Mouse (Mus musculus): ENCODE measurements around the gene Klhl8. TPM values are rescaled to one million over a fixed set of nuclear protein-coding genes. Genes with fewer than 3 reads are reported as not detected.

The Klhl8 gene
- polyA plus RNA-seq, 1 experiment from 2014 or later: 8.5 TPM

GRCm38 (mm10) chr5:103836148-103836784 lies 74.8 kb downstream of the Klhl8 start:
- ATAC-seq: no peak

GRCm38 (mm10) chr5:103835471-103836147 lies 75.5 kb downstream of the Klhl8 start:
- Histone ChIP-seq H3K9ac (no peak overlapping the region), H3K4me3 (replicated peaks) (no peak overlapping the region), H3K27ac (no peak overlapping the region), H3K27me3 (replicated peaks) (no peaks in the 10 kb centered on the region), H3K9me3 (no peaks in the 10 kb centered on the region), H3K4me1 (replicated peaks) (no peaks in the 10 kb centered on the region), H3K4me2 (replicated peaks) (no peak overlapping the region), H3K36me3 (peaks cover 7% of the 10 kb centered on the region; the same call in 1 of the 2 replicates)
- no peak for ATAC-seq
- WGBS: 81% methylated on average over 15 of the region's 15 CpGs

More at GRCm38 (mm10) chr5:103836148-103836784, 74.8 kb downstream of the Klhl8 start:
- Histone ChIP-seq H3K27me3 (replicated peaks) (no peaks in the 10 kb centered on the region), H3K4me1 (replicated peaks) (no peaks in the 10 kb centered on the region), H3K36me3 (peaks cover 7% of the 10 kb centered on the region; the same call in 1 of the 2 replicates), H3K9me3 (no peaks in the 10 kb centered on the region), H3K4me2 (replicated peaks) (no peak overlapping the region), H3K9ac (no peak overlapping the region), H3K27ac (no peak overlapping the region), H3K4me3 (replicated peaks) (no peak overlapping the region)
- WGBS: 70% methylated on average over 10 of the region's 11 CpGs

GRCm38 (mm10) chr5:103830886-103831285 lies 80.2 kb downstream of the Klhl8 start:
- Histone ChIP-seq H3K4me2 (replicated peaks) (no peak overlapping the region), H3K9ac (no peak overlapping the region), H3K27ac (no peak overlapping the region), H3K9me3 (no peaks in the 10 kb centered on the region), H3K27me3 (replicated peaks) (no peaks in the 10 kb centered on the region), H3K4me1 (replicated peaks) (no peaks in the 10 kb centered on the region), H3K4me3 (replicated peaks) (no peak overlapping the region), H3K36me3 (peaks cover 9% of the 10 kb centered on the region; the same call in 1 of the 2 replicates)
- 90% methylated on average over 1 of the region's 1 CpGs for WGBS
- no peak for ATAC-seq

GRCm38 (mm10) chr5:103829158-103829557 lies 81.9 kb downstream of the Klhl8 start:
- H3K4me3 ChIP-seq (replicated peaks): no peak overlapping the region
- ATAC-seq: no peak
- H3K4me1 ChIP-seq (replicated peaks): no peaks in the 10 kb centered on the region
- no peak overlapping the region for H3K4me2 ChIP-seq (replicated peaks)
- H3K36me3 ChIP-seq: peaks cover 8% of the 10 kb centered on the region; the same call in 1 of the 2 replicates
- H3K9ac ChIP-seq: no peak overlapping the region
- no peaks in the 10 kb centered on the region for H3K9me3 ChIP-seq
- WGBS: 86% methylated on average over 12 of the region's 12 CpGs
- no peaks in the 10 kb centered on the region for H3K27me3 ChIP-seq (replicated peaks)
- no peak overlapping the region for H3K27ac ChIP-seq

- no peak overlapping the region for H3K27ac ChIP-seq
- ATAC-seq: no peak
- H3K36me3 ChIP-seq: peaks cover 4% of the 10 kb centered on the region; the same call in 1 of the 2 replicates
These were observed 82.3 kb downstream of the Klhl8 start for GRCm38 (mm10) chr5:103828729-103829128.

GRCm38 (mm10) chr5:103828304-103828703 lies 82.8 kb downstream of the Klhl8 start:
- Histone ChIP-seq H3K4me1 (replicated peaks) (no peaks in the 10 kb centered on the region), H3K36me3 (0 out of 2 replicates have a peak, but pooled peaks cover 2% of the 10 kb centered on the region), H3K27ac (no peak overlapping the region), H3K9ac (no peak overlapping the region), H3K4me2 (replicated peaks) (no peak overlapping the region), H3K9me3 (no peaks in the 10 kb centered on the region), H3K27me3 (replicated peaks) (no peaks in the 10 kb centered on the region), H3K4me3 (replicated peaks) (no peak overlapping the region)
- WGBS: 83% methylated on average over 21 of the region's 21 CpGs
- no peak for ATAC-seq

More at GRCm38 (mm10) chr5:103828729-103829128, 82.3 kb downstream of the Klhl8 start:
- H3K9me3 ChIP-seq: no peaks in the 10 kb centered on the region
- no peak overlapping the region for H3K4me3 ChIP-seq (replicated peaks)
- no peaks in the 10 kb centered on the region for H3K27me3 ChIP-seq (replicated peaks)
- H3K4me1 ChIP-seq (replicated peaks): no peaks in the 10 kb centered on the region
- WGBS: 75% methylated on average over 8 of the region's 8 CpGs
- H3K4me2 ChIP-seq (replicated peaks): no peak overlapping the region
- H3K9ac ChIP-seq: no peak overlapping the region

- no peak for ATAC-seq
These were observed 88.1 kb downstream of the Klhl8 start for GRCm38 (mm10) chr5:103822949-103823348.

GRCm38 (mm10) chr5:103821500-103822298 lies 89.4 kb downstream of the Klhl8 start:
- Histone ChIP-seq H3K36me3 (0 out of 2 replicates have a peak, but pooled peaks cover 2% of the 10 kb centered on the region), H3K4me2 (replicated peaks) (no peak overlapping the region), H3K9me3 (no peaks in the 10 kb centered on the region), H3K27ac (no peak overlapping the region), H3K27me3 (replicated peaks) (no peaks in the 10 kb centered on the region), H3K4me1 (replicated peaks) (0 out of 2 replicates have a peak, but pooled peaks cover 2% of the 10 kb centered on the region), H3K9ac (no peak overlapping the region), H3K4me3 (replicated peaks) (no peak overlapping the region)
- peak; percentile 50 for ATAC-seq
- 69% methylated on average over 13 of the region's 13 CpGs for WGBS

More at GRCm38 (mm10) chr5:103822949-103823348, 88.1 kb downstream of the Klhl8 start:
- no peaks in the 10 kb centered on the region for H3K27me3 ChIP-seq (replicated peaks)
- no peak overlapping the region for H3K4me3 ChIP-seq (replicated peaks)
- no peak overlapping the region for H3K27ac ChIP-seq
- H3K36me3 ChIP-seq: 0 out of 2 replicates have a peak, but pooled peaks cover 2% of the 10 kb centered on the region
- 0 out of 2 replicates have a peak, but pooled peaks cover 2% of the 10 kb centered on the region for H3K4me1 ChIP-seq (replicated peaks)
- H3K9ac ChIP-seq: no peak overlapping the region
- WGBS: 94% methylated on average over 5 of the region's 5 CpGs
- H3K4me2 ChIP-seq (replicated peaks): no peak overlapping the region
- no peaks in the 10 kb centered on the region for H3K9me3 ChIP-seq

- no peaks in the 10 kb centered on the region for H3K27me3 ChIP-seq (replicated peaks)
- H3K4me3 ChIP-seq (replicated peaks): no peak overlapping the region
- no peak overlapping the region; the same call in 1 of the 2 replicates for H3K4me2 ChIP-seq (replicated peaks)
- 0 out of 2 replicates have a peak, but pooled peaks cover 2% of the 10 kb centered on the region for H3K4me1 ChIP-seq (replicated peaks)
- H3K27ac ChIP-seq: no peak overlapping the region
- H3K9me3 ChIP-seq: no peaks in the 10 kb centered on the region
- H3K9ac ChIP-seq: no peak overlapping the region
- peak; percentile 71 for ATAC-seq
- WGBS: 58% methylated on average over 9 of the region's 9 CpGs
- H3K36me3 ChIP-seq: 0 out of 2 replicates have a peak, but pooled peaks cover under 1% of the 10 kb centered on the region
These were observed 90.0 kb downstream of the Klhl8 start for GRCm38 (mm10) chr5:103821062-103821461.

GRCm38 (mm10) chr5:103819674-103820073 lies 91.4 kb downstream of the Klhl8 start:
- Histone ChIP-seq H3K36me3 (no peaks in the 10 kb centered on the region), H3K4me3 (replicated peaks) (no peak overlapping the region), H3K4me2 (replicated peaks) (no peak overlapping the region), H3K9ac (no peak overlapping the region), H3K27ac (no peak overlapping the region), H3K4me1 (replicated peaks) (0 out of 2 replicates have a peak, but pooled peaks cover 2% of the 10 kb centered on the region), H3K9me3 (no peaks in the 10 kb centered on the region), H3K27me3 (replicated peaks) (no peaks in the 10 kb centered on the region)
- ATAC-seq: no peak
- WGBS: 91% methylated on average over 1 of the region's 1 CpGs

- 0 out of 2 replicates have a peak, but pooled peaks cover 2% of the 10 kb centered on the region for H3K4me1 ChIP-seq (replicated peaks)
- no peak for ATAC-seq
- WGBS: 82% methylated on average over 9 of the region's 9 CpGs
- H3K4me2 ChIP-seq (replicated peaks): no peak overlapping the region
- H3K36me3 ChIP-seq: no peaks in the 10 kb centered on the region
- H3K9me3 ChIP-seq: no peaks in the 10 kb centered on the region
- no peak overlapping the region for H3K27ac ChIP-seq
- no peaks in the 10 kb centered on the region for H3K27me3 ChIP-seq (replicated peaks)
- no peak overlapping the region for H3K9ac ChIP-seq
- H3K4me3 ChIP-seq (replicated peaks): no peak overlapping the region
These were observed 92.5 kb downstream of the Klhl8 start for GRCm38 (mm10) chr5:103818602-103819001.

- Histone ChIP-seq H3K27me3 (replicated peaks) (no peaks in the 10 kb centered on the region), H3K36me3 (no peaks in the 10 kb centered on the region), H3K4me3 (replicated peaks) (no peak overlapping the region), H3K9me3 (no peaks in the 10 kb centered on the region), H3K4me2 (replicated peaks) (no peak overlapping the region), H3K27ac (no peak overlapping the region), H3K4me1 (replicated peaks) (0 out of 2 replicates have a peak, but pooled peaks cover 2% of the 10 kb centered on the region), H3K9ac (no peak overlapping the region)
- WGBS: 27% methylated on average over 1 of the region's 1 CpGs
- peak; percentile 46 for ATAC-seq
These were observed 93.3 kb downstream of the Klhl8 start for GRCm38 (mm10) chr5:103817754-103818153.
